Mouse (Mus musculus): ENCODE data around the gene Snx30. TPM values are rescaled to one million over a fixed set of nuclear protein-coding genes. Genes with fewer than 3 reads are reported as not detected.

Snx30 gene
- total and polyA plus RNA-seq, 3 experiments, result 4.2 to 8.6 TPM; not detected in 1

- Histone ChIP-seq H3K9me3 (replicated peaks; ENCODE audit: insufficient read depth, low read length) (no peaks in the 10 kb centered on the region), H3K4me3 (ENCODE audit: control insufficient read depth in 1 of 2, insufficient read depth in 1 of 2, low read depth in 2 of 2, low read length in 2 of 2) (no peak overlapping the region), H3K27me3 (ENCODE audit: control insufficient read depth in 1 of 2, insufficient read depth in 2 of 2, low read length in 2 of 2) (peaks cover 0 to 7% of the 10 kb centered on the region in 2 experiments; a peak in 3 of 4 replicates), H3K79me2 (ENCODE audit: control insufficient read depth, insufficient read depth, low read length, poor library complexity) (no peaks in the 10 kb centered on the region), H3K27ac (ENCODE audit: control insufficient read depth, low read depth, low read length) (no peak overlapping the region), H3K4me1 (ENCODE audit: control insufficient read depth in 1 of 2, insufficient read depth in 2 of 2, low read length in 2 of 2) (no peaks in the 10 kb centered on the region), H3K36me3 (ENCODE audit: control insufficient read depth in 1 of 2, insufficient read depth in 2 of 2, low read length in 2 of 2) (no peaks in the 10 kb centered on the region), H3K9ac (ENCODE audit: control insufficient read depth, low read depth, low read length, poor library complexity, severe bottlenecking) (no peak overlapping the region)
- DNase-seq (ENCODE audit: low read depth, low spot score), result peak; percentile 90
- TF ChIP-seq CTCF (IDR thresholded peaks at IDR 0.05 in 2 of 3, conservative IDR thresholded peaks at IDR 0.05 in 1 of 3; ENCODE audit: control insufficient read depth in 1 of 3, insufficient read depth in 1 of 3, low read depth in 2 of 3, low read length in 3 of 3, poor library complexity in 1 of 3, severe bottlenecking in 1 of 3), result peak; percentile 76 to 98 (median 80)
- TF ChIP-seq ZNF384 (IDR thresholded peaks at IDR 0.05; ENCODE audit: low read depth, low read length), result peak; percentile 99
- TF ChIP-seq RAD21 (IDR thresholded peaks at IDR 0.05; ENCODE audit: low read depth, low read length), result peak; percentile 91
- peak; percentile 85 for TF ChIP-seq ZC3H11A (IDR thresholded peaks at IDR 0.05; ENCODE audit: low read depth, low read length)
- TF ChIP-seq MYC (IDR thresholded peaks at IDR 0.05; ENCODE audit: low read depth, low read length), result peak; percentile 95
- TF ChIP-seq SMC3 (IDR thresholded peaks at IDR 0.05; ENCODE audit: low read depth, low read length), result peak; percentile 95
- no peak for TF ChIP-seq MXI1 (IDR thresholded peaks at IDR 0.05; ENCODE audit: low read depth, low read length)
- no peak for TF ChIP-seq TBP (IDR thresholded peaks at IDR 0.05; ENCODE audit: low read depth, low read length)
- no peak for TF ChIP-seq ZMIZ1 (IDR thresholded peaks at IDR 0.05; ENCODE audit: low read depth, low read length)
These were observed 122.7 kb downstream of the Snx30 start for GRCm38 (mm10) chr4:59928347-59928746.

GRCm38 (mm10) chr4:59932505-59933281 is 127.1 kb downstream of the Snx30 start:
- Histone ChIP-seq H3K36me3 (ENCODE audit: control insufficient read depth in 1 of 2, insufficient read depth in 2 of 2, low read length in 2 of 2) (no peaks in the 10 kb centered on the region), H3K79me2 (ENCODE audit: control insufficient read depth, insufficient read depth, low read length, poor library complexity) (no peaks in the 10 kb centered on the region), H3K9ac (ENCODE audit: control insufficient read depth, low read depth, low read length, poor library complexity, severe bottlenecking) (no peak overlapping the region), H3K27me3 (ENCODE audit: control insufficient read depth in 1 of 2, insufficient read depth in 2 of 2, low read length in 2 of 2) (no peaks in the 10 kb centered on the region; a peak in 1 of 4 replicates), H3K4me3 (ENCODE audit: control insufficient read depth in 1 of 2, insufficient read depth in 1 of 2, low read depth in 2 of 2, low read length in 2 of 2) (no peak overlapping the region), H3K27ac (ENCODE audit: control insufficient read depth, low read depth, low read length) (no peak overlapping the region), H3K4me1 (ENCODE audit: control insufficient read depth in 1 of 2, insufficient read depth in 2 of 2, low read length in 2 of 2) (no peaks in the 10 kb centered on the region), H3K9me3 (replicated peaks; ENCODE audit: insufficient read depth, low read length) (no peaks in the 10 kb centered on the region)
- DNase-seq (ENCODE audit: low read depth, low spot score), result peak; percentile 63
- TF ChIP-seq NELFE (IDR thresholded peaks at IDR 0.05; ENCODE audit: low read depth, low read length) (no peak), MAZ (IDR thresholded peaks at IDR 0.05; ENCODE audit: low read depth, low read length) (no peak), USF2 (IDR thresholded peaks at IDR 0.05; ENCODE audit: borderline replicate concordance in 1 of 2, insufficient read depth in 1 of 2, low read depth in 1 of 2, low read length in 2 of 2) (no peak), EP300 (IDR thresholded peaks at IDR 0.05; ENCODE audit: low read depth in 1 of 2, low read length in 2 of 2) (no peak), ZNF384 (IDR thresholded peaks at IDR 0.05; ENCODE audit: low read depth, low read length) (0 out of 2 replicates have a peak, but pooled peaks have one; percentile 26), GABPA (IDR thresholded peaks at IDR 0.05; ENCODE audit: low read depth, low read length) (no peak), KAT2A (conservative IDR thresholded peaks at IDR 0.05; ENCODE audit: low read depth, low read length) (no peak), MXI1 (IDR thresholded peaks at IDR 0.05; ENCODE audit: low read depth, low read length) (no peak), NRF1 (IDR thresholded peaks at IDR 0.05; ENCODE audit: insufficient read depth, low read depth, low read length, poor library complexity, severe bottlenecking) (no peak), POLR2AphosphoS2 (IDR thresholded peaks at IDR 0.05; ENCODE audit: low read length) (no peak), MAX (IDR thresholded peaks at IDR 0.05; ENCODE audit: low read length) (no peak), E2F4 (IDR thresholded peaks at IDR 0.05; ENCODE audit: borderline replicate concordance, low read depth, low read length) (no peak), MAFK (IDR thresholded peaks at IDR 0.05; ENCODE audit: borderline replicate concordance, low read depth, low read length) (no peak), TBP (IDR thresholded peaks at IDR 0.05; ENCODE audit: low read depth, low read length) (no peak), RAD21 (IDR thresholded peaks at IDR 0.05; ENCODE audit: low read depth, low read length) (peak; percentile 35), RCOR1 (IDR thresholded peaks at IDR 0.05; ENCODE audit: low read depth, low read length) (no peak), HCFC1 (IDR thresholded peaks at IDR 0.05; ENCODE audit: low read depth, low read length) (no peak), POLR2AphosphoS5 (IDR thresholded peaks at IDR 0.05; ENCODE audit: borderline replicate concordance, low read depth, low read length) (no peak), MYB (IDR thresholded peaks at IDR 0.05; ENCODE audit: low read depth, low read length) (no peak), JUND (IDR thresholded peaks at IDR 0.05; ENCODE audit: low read depth, low read length) (no peak), ZC3H11A (IDR thresholded peaks at IDR 0.05; ENCODE audit: low read depth, low read length) (no peak; the same call in 1 of the 2 replicates), SMC3 (IDR thresholded peaks at IDR 0.05; ENCODE audit: low read depth, low read length) (peak; percentile 25), CTCF (IDR thresholded peaks at IDR 0.05 in 2 of 3, conservative IDR thresholded peaks at IDR 0.05 in 1 of 3; ENCODE audit: control insufficient read depth in 1 of 3, insufficient read depth in 1 of 3, low read depth in 2 of 3, low read length in 3 of 3, poor library complexity in 1 of 3, severe bottlenecking in 1 of 3) (peak; percentile 33 to 54 (median 36); a peak in 5 of 6 replicates), ELF1 (IDR thresholded peaks at IDR 0.05; ENCODE audit: low read depth, low read length) (no peak)

Measured in MEL (cell line).